Mouse (Mus musculus): Measurements from ENCODE around the gene Ccdc177. TPM values are rescaled to one million over a fixed set of nuclear protein-coding genes. Genes with fewer than 3 reads are reported as not detected.

Ccdc177 gene
- total and polyA plus RNA-seq, 3 experiments, result not detected

- peak; percentile 56 for DNase-seq (ENCODE audit: low read depth, low spot score)
- TF ChIP-seq GATA1 (IDR thresholded peaks at IDR 0.05; ENCODE audit: low read depth, low read length), result peak; percentile 46; the same call in 1 of the 2 replicates
- TF ChIP-seq RCOR1 (IDR thresholded peaks at IDR 0.05; ENCODE audit: low read depth, low read length), result 0 out of 2 replicates have a peak, but pooled peaks have one; percentile 5
- TF ChIP-seq ZNF384 (IDR thresholded peaks at IDR 0.05; ENCODE audit: low read depth, low read length), result no peak
- TF ChIP-seq MYB (IDR thresholded peaks at IDR 0.05; ENCODE audit: low read depth, low read length), result 0 out of 2 replicates have a peak, but pooled peaks have one; percentile 31
- TF ChIP-seq EP300 (IDR thresholded peaks at IDR 0.05; ENCODE audit: low read depth in 1 of 2, low read length in 2 of 2), result peak; percentile 58 to 61
- no peak for TF ChIP-seq SIN3A (IDR thresholded peaks at IDR 0.05; ENCODE audit: low read length)
- peak; percentile 79 for TF ChIP-seq HCFC1 (IDR thresholded peaks at IDR 0.05; ENCODE audit: low read depth, low read length)
- TF ChIP-seq MEF2A (IDR thresholded peaks at IDR 0.05; ENCODE audit: extremely low read depth, insufficient replicate concordance, low read depth, low read length, poor library complexity, severe bottlenecking), result no peak
- TF ChIP-seq TCF12 (IDR thresholded peaks at IDR 0.05; ENCODE audit: low read depth, low read length), result peak; percentile 43
- TF ChIP-seq CHD2 (IDR thresholded peaks at IDR 0.05; ENCODE audit: low read length), result no peak
- TF ChIP-seq SMC3 (IDR thresholded peaks at IDR 0.05; ENCODE audit: low read depth, low read length), result no peak
- no peak for TF ChIP-seq ZC3H11A (IDR thresholded peaks at IDR 0.05; ENCODE audit: low read depth, low read length)
- TF ChIP-seq KAT2A (conservative IDR thresholded peaks at IDR 0.05; ENCODE audit: low read depth, low read length), result no peak
- TF ChIP-seq ETS1 (IDR thresholded peaks at IDR 0.05; ENCODE audit: low read depth, low read length), result 0 out of 2 replicates have a peak, but pooled peaks have one; percentile 8
These were observed 25.7 kb downstream of the Ccdc177 start for GRCm38 (mm10) chr12:80734526-80735470.

GRCm38 (mm10) chr12:80730567-80730966 is 29.9 kb downstream of the Ccdc177 start:
- Histone ChIP-seq H3K4me3 (ENCODE audit: control insufficient read depth in 1 of 2, insufficient read depth in 1 of 2, low read depth in 2 of 2, low read length in 2 of 2) (no peak overlapping the region), H3K36me3 (ENCODE audit: control insufficient read depth in 1 of 2, insufficient read depth in 2 of 2, low read length in 2 of 2) (peaks cover 0 to 9% of the 10 kb centered on the region in 2 experiments; a peak in 2 of 4 replicates), H3K79me2 (ENCODE audit: control insufficient read depth, insufficient read depth, low read length, poor library complexity) (no peaks in the 10 kb centered on the region), H3K9ac (ENCODE audit: control insufficient read depth, low read depth, low read length, poor library complexity, severe bottlenecking) (no peak overlapping the region), H3K9me3 (replicated peaks; ENCODE audit: insufficient read depth, low read length) (no peaks in the 10 kb centered on the region), H3K27me3 (ENCODE audit: control insufficient read depth in 1 of 2, insufficient read depth in 2 of 2, low read length in 2 of 2) (no peaks in the 10 kb centered on the region), H3K4me1 (ENCODE audit: control insufficient read depth in 1 of 2, insufficient read depth in 2 of 2, low read length in 2 of 2) (peaks cover 7 to 12% of the 10 kb centered on the region in 2 experiments), H3K27ac (ENCODE audit: control insufficient read depth, low read depth, low read length) (no peak overlapping the region)
- no peak for DNase-seq (ENCODE audit: low read depth, low spot score)
- TF ChIP-seq RCOR1 (IDR thresholded peaks at IDR 0.05; ENCODE audit: low read depth, low read length) (no peak), ZKSCAN1 (IDR thresholded peaks at IDR 0.05; ENCODE audit: low read depth, low read length) (no peak), POLR2AphosphoS2 (IDR thresholded peaks at IDR 0.05; ENCODE audit: low read length) (no peak), SMC3 (IDR thresholded peaks at IDR 0.05; ENCODE audit: low read depth, low read length) (peak; percentile 49), RAD21 (IDR thresholded peaks at IDR 0.05; ENCODE audit: low read depth, low read length) (peak; percentile 22), CTCF (IDR thresholded peaks at IDR 0.05 in 2 of 3, conservative IDR thresholded peaks at IDR 0.05 in 1 of 3; ENCODE audit: control insufficient read depth in 1 of 3, insufficient read depth in 1 of 3, low read depth in 2 of 3, low read length in 3 of 3, poor library complexity in 1 of 3, severe bottlenecking in 1 of 3) (peak in 2 of 3 experiments; percentile 39 to 43; a peak in 4 of 6 replicates)

More at GRCm38 (mm10) chr12:80734526-80735470, 25.7 kb downstream of the Ccdc177 start:
- peak overlapping the region; percentile 10; the same call in 1 of the 2 replicates for H3K9ac ChIP-seq (ENCODE audit: control insufficient read depth, low read depth, low read length, poor library complexity, severe bottlenecking)
- peaks cover 0 to 25% of the 10 kb centered on the region in 2 experiments; a peak in 2 of 4 replicates for H3K36me3 ChIP-seq (ENCODE audit: control insufficient read depth in 1 of 2, insufficient read depth in 2 of 2, low read length in 2 of 2)
- H3K9me3 ChIP-seq (replicated peaks; ENCODE audit: insufficient read depth, low read length), result no peaks in the 10 kb centered on the region
- peaks cover 23 to 47% of the 10 kb centered on the region in 2 experiments for H3K4me1 ChIP-seq (ENCODE audit: control insufficient read depth in 1 of 2, insufficient read depth in 2 of 2, low read length in 2 of 2)
- no peaks in the 10 kb centered on the region for H3K27me3 ChIP-seq (ENCODE audit: control insufficient read depth in 1 of 2, insufficient read depth in 2 of 2, low read length in 2 of 2)
- peak overlapping the region; percentile 55 for H3K27ac ChIP-seq (ENCODE audit: control insufficient read depth, low read depth, low read length)
- H3K79me2 ChIP-seq (ENCODE audit: control insufficient read depth, insufficient read depth, low read length, poor library complexity), result no peaks in the 10 kb centered on the region
- peak overlapping the region; percentile 24 to 31 for H3K4me3 ChIP-seq (ENCODE audit: control insufficient read depth in 1 of 2, insufficient read depth in 1 of 2, low read depth in 2 of 2, low read length in 2 of 2)
